Mouse (Mus musculus): ENCODE results near the gene Copg1. TPM values are rescaled to one million over a fixed set of nuclear protein-coding genes. Genes with fewer than 3 reads are reported as not detected.

Gene Copg1
- polyA plus RNA-seq, 1 experiment from 2014 or later, result 75.6 TPM

- no peak for ATAC-seq (ENCODE audit: low FRiP score, low TSS enrichment)
- H3K4me2 ChIP-seq (replicated peaks; ENCODE audit: low read depth), result no peak overlapping the region
Measured at GRCm38 (mm10) chr6:87851871-87852270, 35.7 kb upstream of the Copg1 start.

GRCm38 (mm10) chr6:87853446-87853845 is 34.2 kb upstream of the Copg1 start:
- no peak for DNase-seq (ENCODE audit: low spot score)
- Histone ChIP-seq H3K4me3 (ENCODE audit: low read depth, low read length) (no peak overlapping the region), H3K27me3 (ENCODE audit: control insufficient read depth, insufficient read depth, low read length) (no peaks in the 10 kb centered on the region), H3K36me3 (ENCODE audit: control insufficient read depth, insufficient read depth, low read length) (no peaks in the 10 kb centered on the region), H3K27ac (replicated peaks) (no peak overlapping the region), H3K4me2 (replicated peaks; ENCODE audit: low read depth) (no peak overlapping the region), H3K9me3 (ENCODE audit: control insufficient read depth, low read length) (no peaks in the 10 kb centered on the region), H3K9ac (ENCODE audit: low read length) (no peak overlapping the region), H3K4me1 (replicated peaks; ENCODE audit: control insufficient read depth, insufficient read depth) (no peaks in the 10 kb centered on the region)
- ATAC-seq (ENCODE audit: low FRiP score, low TSS enrichment), result no peak
- 79% methylated on average over 4 of the region's 4 CpGs for WGBS
- TF ChIP-seq EP300 (optimal IDR thresholded peaks at IDR 0.05) (no peak), CTCF (IDR thresholded peaks at IDR 0.05; ENCODE audit: low read depth) (no peak)

More at GRCm38 (mm10) chr6:87851871-87852270, 35.7 kb upstream of the Copg1 start:
- TF ChIP-seq EP300 (optimal IDR thresholded peaks at IDR 0.05), result no peak
- no peak for TF ChIP-seq CTCF (IDR thresholded peaks at IDR 0.05; ENCODE audit: low read depth)
- DNase-seq (ENCODE audit: low spot score), result no peak
- Histone ChIP-seq H3K4me1 (replicated peaks; ENCODE audit: control insufficient read depth, insufficient read depth) (no peaks in the 10 kb centered on the region), H3K27ac (replicated peaks) (no peak overlapping the region), H3K9ac (ENCODE audit: low read length) (no peak overlapping the region), H3K27me3 (ENCODE audit: control insufficient read depth, insufficient read depth, low read length) (no peaks in the 10 kb centered on the region), H3K9me3 (ENCODE audit: control insufficient read depth, low read length) (no peaks in the 10 kb centered on the region), H3K36me3 (ENCODE audit: control insufficient read depth, insufficient read depth, low read length) (no peaks in the 10 kb centered on the region), H3K4me3 (ENCODE audit: low read depth, low read length) (no peak overlapping the region)
- WGBS, result 83% methylated on average over 6 of the region's 6 CpGs

GRCm38 (mm10) chr6:87857071-87857470 is 30.5 kb upstream of the Copg1 start:
- DNase-seq (ENCODE audit: low spot score) (no peak), ATAC-seq (ENCODE audit: low FRiP score, low TSS enrichment) (no peak)
- TF ChIP-seq EP300 (optimal IDR thresholded peaks at IDR 0.05) (no peak), CTCF (IDR thresholded peaks at IDR 0.05; ENCODE audit: low read depth) (no peak)
- H3K4me2 ChIP-seq (replicated peaks; ENCODE audit: low read depth), result no peak overlapping the region
- H3K9me3 ChIP-seq (ENCODE audit: control insufficient read depth, low read length), result no peaks in the 10 kb centered on the region
- H3K27me3 ChIP-seq (ENCODE audit: control insufficient read depth, insufficient read depth, low read length), result no peaks in the 10 kb centered on the region
- WGBS, result 46% methylated on average over 1 of the region's 1 CpGs
- no peak overlapping the region for H3K27ac ChIP-seq (replicated peaks)
- no peak overlapping the region for H3K9ac ChIP-seq (ENCODE audit: low read length)
- no peak overlapping the region for H3K4me3 ChIP-seq (ENCODE audit: low read depth, low read length)
- H3K4me1 ChIP-seq (replicated peaks; ENCODE audit: control insufficient read depth, insufficient read depth), result no peaks in the 10 kb centered on the region
- no peaks in the 10 kb centered on the region for H3K36me3 ChIP-seq (ENCODE audit: control insufficient read depth, insufficient read depth, low read length)

GRCm38 (mm10) chr6:87866211-87866610 is 21.4 kb upstream of the Copg1 start:
- no peaks in the 10 kb centered on the region for H3K27me3 ChIP-seq (ENCODE audit: control insufficient read depth, insufficient read depth, low read length)
- no peak overlapping the region for H3K27ac ChIP-seq (replicated peaks)
- no peaks in the 10 kb centered on the region for H3K4me1 ChIP-seq (replicated peaks; ENCODE audit: control insufficient read depth, insufficient read depth)
- H3K9me3 ChIP-seq (ENCODE audit: control insufficient read depth, low read length), result no peaks in the 10 kb centered on the region
- H3K9ac ChIP-seq (ENCODE audit: low read length), result no peak overlapping the region
- TF ChIP-seq EP300 (optimal IDR thresholded peaks at IDR 0.05) (no peak), CTCF (IDR thresholded peaks at IDR 0.05; ENCODE audit: low read depth) (no peak)
- no peaks in the 10 kb centered on the region for H3K36me3 ChIP-seq (ENCODE audit: control insufficient read depth, insufficient read depth, low read length)
- no peak overlapping the region for H3K4me3 ChIP-seq (ENCODE audit: low read depth, low read length)
- DNase-seq (ENCODE audit: low spot score), result no peak
- ATAC-seq (ENCODE audit: low FRiP score, low TSS enrichment), result no peak
- WGBS, result 76% methylated on average over 6 of the region's 6 CpGs
- no peak overlapping the region for H3K4me2 ChIP-seq (replicated peaks; ENCODE audit: low read depth)

- ATAC-seq (ENCODE audit: low FRiP score, low TSS enrichment) (no peak), DNase-seq (ENCODE audit: low spot score) (no peak)
- whole genome bisulfite sequencing, result 45% methylated on average over 2 of the region's 2 CpGs
- no peak overlapping the region for H3K4me2 ChIP-seq (replicated peaks; ENCODE audit: low read depth)
- no peak for TF ChIP-seq EP300 (optimal IDR thresholded peaks at IDR 0.05)
- TF ChIP-seq CTCF (IDR thresholded peaks at IDR 0.05; ENCODE audit: low read depth), result no peak
- no peaks in the 10 kb centered on the region for H3K36me3 ChIP-seq (ENCODE audit: control insufficient read depth, insufficient read depth, low read length)
- no peaks in the 10 kb centered on the region for H3K9me3 ChIP-seq (ENCODE audit: control insufficient read depth, low read length)
- no peaks in the 10 kb centered on the region for H3K27me3 ChIP-seq (ENCODE audit: control insufficient read depth, insufficient read depth, low read length)
- H3K9ac ChIP-seq (ENCODE audit: low read length), result no peak overlapping the region
- H3K27ac ChIP-seq (replicated peaks), result no peak overlapping the region
- no peaks in the 10 kb centered on the region for H3K4me1 ChIP-seq (replicated peaks; ENCODE audit: control insufficient read depth, insufficient read depth)
- no peak overlapping the region for H3K4me3 ChIP-seq (ENCODE audit: low read depth, low read length)
Measured at GRCm38 (mm10) chr6:87867256-87867655, 20.4 kb upstream of the Copg1 start.

- TF ChIP-seq CTCF (IDR thresholded peaks at IDR 0.05; ENCODE audit: low read depth) (no peak), EP300 (optimal IDR thresholded peaks at IDR 0.05) (peak; percentile 25)
- H3K9me3 ChIP-seq (ENCODE audit: control insufficient read depth, low read length), result no peaks in the 10 kb centered on the region
- peak overlapping the region; percentile 45; the same call in 1 of the 2 replicates for H3K27ac ChIP-seq (replicated peaks)
- peak; percentile 81 for DNase-seq (ENCODE audit: low spot score)
- peak; percentile 94 for ATAC-seq (ENCODE audit: low FRiP score, low TSS enrichment)
- H3K27me3 ChIP-seq (ENCODE audit: control insufficient read depth, insufficient read depth, low read length), result no peaks in the 10 kb centered on the region
- H3K36me3 ChIP-seq (ENCODE audit: control insufficient read depth, insufficient read depth, low read length), result no peaks in the 10 kb centered on the region
- no peaks in the 10 kb centered on the region for H3K4me1 ChIP-seq (replicated peaks; ENCODE audit: control insufficient read depth, insufficient read depth)
- no peak overlapping the region for H3K4me3 ChIP-seq (ENCODE audit: low read depth, low read length)
- 41% methylated on average over 9 of the region's 9 CpGs for WGBS
- no peak overlapping the region for H3K4me2 ChIP-seq (replicated peaks; ENCODE audit: low read depth)
- H3K9ac ChIP-seq (ENCODE audit: low read length), result no peak overlapping the region
Measured at GRCm38 (mm10) chr6:87868871-87869506, 18.6 kb upstream of the Copg1 start.
